Mouse (Mus musculus): ENCODE data around the gene Rps16.

The Rps16 gene

DNA sequence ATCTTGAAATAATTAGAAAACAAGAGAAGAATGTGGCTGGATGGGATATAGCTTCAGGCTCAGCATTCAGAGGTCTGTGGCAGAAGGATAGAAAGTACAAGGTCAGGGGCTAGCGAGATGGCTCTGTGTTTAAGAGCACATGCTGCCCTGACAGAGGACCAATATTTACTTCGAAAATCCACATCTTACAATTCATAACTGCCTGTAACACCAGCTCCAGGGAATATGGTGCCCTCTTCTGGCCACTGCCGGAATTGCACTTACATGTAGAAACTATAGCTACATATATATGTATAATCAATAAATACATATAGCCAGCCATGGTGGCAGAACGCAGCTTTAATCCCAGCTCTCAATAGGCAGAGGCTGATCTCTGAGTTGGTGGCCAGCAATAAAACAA lies 5.8 kb upstream of the Rps16 start:
- peak; percentile 52 to 83 for DNase-seq (ENCODE audit: inconsistent age in 2 of 2, low spot score in 1 of 2)

DNA sequence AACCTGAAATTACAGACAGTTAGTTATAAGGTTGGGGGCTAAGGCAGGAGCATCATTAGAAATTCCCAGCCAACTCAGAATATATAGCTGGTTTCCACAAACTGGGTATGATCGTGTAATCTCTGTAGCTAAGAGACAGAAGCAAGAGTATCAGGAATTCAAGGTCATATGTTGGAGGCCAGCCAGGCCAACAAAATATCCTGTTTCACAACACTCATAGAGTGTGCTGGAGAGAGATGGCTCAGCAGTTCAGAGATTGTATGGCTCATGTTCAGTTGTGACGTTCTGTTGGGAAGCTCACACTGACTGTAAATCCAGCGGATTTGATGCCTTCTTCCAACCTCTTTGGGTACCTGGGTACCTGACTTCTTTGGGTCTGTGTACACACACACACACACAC lies 2.7 kb upstream of the Rps16 start:
- peak; percentile 83 to 92 for DNase-seq (ENCODE audit: inconsistent age in 2 of 2, low spot score in 1 of 2)

DNA sequence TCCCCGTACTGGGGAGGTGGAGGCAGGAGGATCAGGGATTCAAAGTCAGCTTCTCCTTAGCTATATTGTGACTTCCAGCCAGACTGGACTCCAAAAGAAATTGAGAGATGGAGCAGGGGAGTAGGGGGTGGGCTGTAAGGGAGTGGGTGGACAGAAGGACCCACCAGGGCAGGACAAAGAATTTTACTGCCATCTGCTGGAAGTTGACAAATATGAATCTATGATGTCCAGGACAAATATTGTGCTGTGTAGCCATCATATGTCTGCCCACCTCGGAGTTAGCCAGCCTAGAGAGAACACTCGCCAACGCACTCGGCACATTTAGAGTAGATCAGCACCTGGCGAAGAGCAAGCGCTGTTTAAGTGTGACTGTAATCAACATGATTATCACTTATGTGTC lies 1.9 kb upstream of the Rps16 start:
- DNase-seq (ENCODE audit: inconsistent age in 2 of 2, low spot score in 1 of 2) = peak in 1 of 2 experiments; percentile 47

DNA sequence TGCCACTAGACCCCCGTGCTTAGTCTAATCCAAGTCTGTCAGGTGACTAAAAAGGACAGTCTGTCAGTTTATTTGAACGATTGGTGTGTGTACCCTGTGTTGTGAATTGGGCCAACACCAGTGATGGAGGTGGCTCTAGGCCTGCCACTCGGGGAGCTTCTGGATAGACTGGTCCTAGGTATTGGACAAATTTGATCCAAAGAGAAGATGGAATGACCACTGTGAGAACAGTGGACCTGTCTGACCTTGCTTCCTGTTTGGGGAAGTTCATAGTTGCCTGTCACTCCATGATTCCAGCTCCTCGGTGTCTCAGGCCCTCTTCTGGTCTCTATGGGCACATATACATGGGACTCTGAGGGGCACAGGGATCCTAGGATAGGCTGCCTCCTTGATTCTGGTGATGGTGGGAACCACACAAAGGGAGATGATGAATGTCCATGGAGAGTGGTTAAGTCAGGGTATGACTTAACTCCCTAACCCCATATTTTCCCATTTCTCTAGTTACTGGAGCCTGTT lies 1.3 kb downstream of the Rps16 start:
- DNase-seq (ENCODE audit: inconsistent age in 2 of 2, low spot score in 1 of 2) = no peak

DNA sequence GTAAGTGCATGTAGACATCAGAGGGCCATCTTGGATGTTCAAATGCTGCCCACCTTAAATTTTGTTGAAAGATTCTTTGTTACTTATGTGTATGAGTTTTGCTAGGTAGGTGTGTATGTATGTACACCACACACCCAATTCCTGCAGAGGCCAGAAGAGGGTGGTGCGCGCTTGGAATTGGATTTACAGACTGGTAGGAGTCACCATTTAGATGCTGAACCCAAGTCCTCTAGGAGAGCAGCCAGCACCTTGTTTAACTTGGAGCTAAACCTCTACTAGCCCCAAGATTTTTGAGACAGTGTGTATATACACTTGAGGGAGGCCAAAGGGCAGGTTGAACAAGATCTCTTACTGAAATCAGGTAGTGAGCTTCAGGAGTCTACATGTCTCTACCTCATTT lies 2.8 kb downstream of the Rps16 start:
- no peak for DNase-seq (ENCODE audit: inconsistent age in 2 of 2, low spot score in 1 of 2)

DNA sequence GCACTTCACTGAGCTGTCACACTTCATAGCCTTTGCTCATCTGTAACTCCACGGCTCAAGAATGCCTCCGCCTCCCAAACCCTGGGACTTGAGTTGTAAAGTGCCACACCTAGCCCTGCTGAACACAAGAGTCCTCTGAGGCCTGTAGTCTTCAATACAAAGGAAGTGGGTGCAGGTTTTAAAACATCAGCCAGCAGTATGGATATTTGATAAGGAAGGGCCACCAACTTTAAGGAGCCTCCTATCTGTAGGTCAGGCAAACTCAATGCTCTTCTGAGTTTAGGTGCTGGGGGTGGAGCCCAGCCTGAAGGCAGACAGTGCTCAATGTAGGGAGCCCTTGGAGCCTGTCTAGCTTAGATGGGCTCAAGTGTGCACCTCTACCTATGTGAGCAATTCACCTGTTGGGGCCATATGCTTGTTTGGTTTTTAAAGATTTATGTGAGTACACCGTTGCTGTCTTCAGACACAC lies 3.7 kb downstream of the Rps16 start:
- no peak for DNase-seq (ENCODE audit: inconsistent age in 2 of 2, low spot score in 1 of 2)

DNA sequence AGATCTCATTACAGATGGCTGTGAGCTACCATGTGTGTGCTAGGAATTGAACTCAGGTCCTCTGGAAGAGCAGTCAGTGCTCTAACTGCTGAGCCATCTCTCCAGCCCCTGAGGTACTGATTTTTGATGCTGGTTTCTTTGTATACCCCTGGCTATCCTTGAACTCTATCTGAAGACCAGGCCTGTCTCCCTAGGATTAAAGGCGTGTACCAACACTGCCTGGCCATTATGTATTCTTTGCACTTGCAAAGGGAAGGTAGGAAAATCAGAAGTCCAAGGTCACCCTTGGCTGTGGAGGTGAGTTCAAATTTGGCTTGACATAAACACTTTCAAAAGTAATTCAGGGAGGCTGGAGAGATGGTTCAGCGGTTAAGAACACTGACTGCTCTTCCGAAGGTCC lies 4.1 kb downstream of the Rps16 start:
- DNase-seq (ENCODE audit: inconsistent age in 2 of 2, low spot score in 1 of 2) = no peak

DNA sequence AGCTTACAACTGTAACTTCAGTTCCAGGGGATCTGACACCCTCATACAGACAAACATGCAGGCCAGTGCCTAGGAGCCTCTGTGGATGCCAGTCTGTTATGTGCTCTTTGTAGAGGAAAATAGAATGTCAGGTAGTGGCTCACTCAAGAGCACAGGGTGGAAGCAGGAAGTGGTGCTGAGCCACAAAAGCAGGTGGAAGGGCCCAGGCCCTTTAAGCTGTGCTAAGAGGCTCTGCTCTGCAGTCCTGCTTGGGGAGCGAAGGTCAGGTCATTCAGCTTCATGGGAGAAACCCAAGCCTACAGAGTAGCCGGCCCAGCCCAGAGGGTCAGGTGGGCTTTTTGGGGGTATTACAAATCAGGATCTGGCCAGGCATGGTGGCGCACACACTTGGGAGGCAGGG lies 4.8 kb downstream of the Rps16 start:
- DNase-seq (ENCODE audit: inconsistent age in 2 of 2, low spot score in 1 of 2) = no peak

DNA sequence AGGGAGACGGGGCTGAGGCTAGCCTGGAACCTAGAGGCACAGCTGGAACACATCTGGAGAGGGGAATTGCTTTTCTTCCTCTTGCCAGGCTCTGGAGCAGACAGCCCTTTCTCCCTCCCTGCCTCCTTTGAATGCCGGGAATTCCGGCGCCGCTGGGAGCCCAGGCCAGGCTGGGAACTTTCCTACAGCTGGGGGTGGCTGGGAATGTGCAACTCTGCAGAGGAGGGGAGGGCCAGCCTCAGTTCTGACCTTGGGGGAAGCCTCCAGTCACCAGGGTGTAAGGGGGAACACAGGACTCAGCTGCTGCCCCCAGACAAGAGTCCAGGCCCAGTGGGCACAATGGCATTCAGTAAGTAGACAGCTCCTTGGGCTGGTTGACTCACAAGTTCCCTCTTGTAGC lies 6.5 kb downstream of the Rps16 start:
- DNase-seq (ENCODE audit: inconsistent age in 2 of 2, low spot score in 1 of 2) = peak; percentile 52 to 64

DNA sequence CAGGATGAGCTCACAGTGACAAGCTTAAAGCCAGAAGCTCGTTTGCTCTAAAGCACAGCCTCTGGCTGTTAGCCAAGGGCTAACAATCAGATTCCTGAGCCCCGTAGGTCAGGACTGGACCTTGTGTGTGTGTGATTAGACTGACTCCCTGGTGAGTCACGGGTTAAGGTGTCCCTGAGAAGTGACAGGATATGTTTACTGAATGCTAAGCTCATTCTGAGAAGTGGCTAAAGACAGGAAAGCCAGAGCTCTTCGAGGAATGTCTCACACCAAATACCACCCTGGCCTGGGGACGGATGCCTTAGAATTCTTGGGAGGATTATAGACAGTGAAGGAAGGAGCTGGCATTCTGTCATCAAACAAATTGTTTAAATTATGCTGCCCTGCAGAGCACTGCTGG lies 7.5 kb downstream of the Rps16 start:
- peak; percentile 63 to 83 for DNase-seq (ENCODE audit: inconsistent age in 2 of 2, low spot score in 1 of 2)

DNA sequence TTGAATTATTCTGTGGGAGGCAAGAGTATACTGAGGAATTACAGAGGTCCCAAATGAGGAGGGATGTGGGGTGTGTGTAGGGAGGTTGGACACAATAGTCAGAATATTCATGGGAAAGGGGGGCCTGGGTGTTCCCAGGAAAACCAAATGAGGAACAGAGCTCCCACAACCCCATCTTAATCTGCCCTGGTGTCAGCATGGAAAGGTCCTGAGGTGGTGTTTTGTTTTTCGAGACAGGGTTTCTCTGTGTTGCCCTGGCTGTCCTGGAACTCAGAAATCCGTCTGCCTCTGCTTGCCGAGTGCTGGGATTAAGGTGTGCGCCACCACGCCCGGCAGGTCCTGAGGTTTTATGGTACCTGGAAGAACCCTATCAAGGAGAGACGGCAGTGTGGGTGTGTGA lies 8.0 kb downstream of the Rps16 start:
- DNase-seq (ENCODE audit: inconsistent age in 2 of 2, low spot score in 1 of 2) = no peak

DNA sequence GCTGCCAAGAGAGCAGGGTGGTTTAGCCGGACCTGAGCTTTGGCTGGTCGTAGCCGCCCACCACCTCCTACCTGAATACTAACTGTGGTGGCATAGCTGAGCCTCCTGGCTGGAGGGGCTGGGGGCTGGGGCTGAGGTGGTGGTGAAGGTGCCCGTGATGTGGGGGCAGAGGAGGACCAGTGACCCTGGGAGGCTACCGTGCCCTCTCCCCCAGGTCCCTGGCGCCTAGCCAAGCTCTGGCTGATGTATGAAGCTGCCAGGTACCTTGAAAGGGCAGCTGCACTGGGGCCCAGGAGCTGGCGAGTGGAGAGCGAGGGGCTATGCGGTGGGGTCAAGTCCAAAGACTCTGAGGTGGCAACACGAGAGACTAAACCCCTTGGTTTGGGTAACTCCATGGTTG lies 9.4 kb downstream of the Rps16 start:
- DNase-seq (ENCODE audit: inconsistent age in 2 of 2, low spot score in 1 of 2) = no peak

DNA sequence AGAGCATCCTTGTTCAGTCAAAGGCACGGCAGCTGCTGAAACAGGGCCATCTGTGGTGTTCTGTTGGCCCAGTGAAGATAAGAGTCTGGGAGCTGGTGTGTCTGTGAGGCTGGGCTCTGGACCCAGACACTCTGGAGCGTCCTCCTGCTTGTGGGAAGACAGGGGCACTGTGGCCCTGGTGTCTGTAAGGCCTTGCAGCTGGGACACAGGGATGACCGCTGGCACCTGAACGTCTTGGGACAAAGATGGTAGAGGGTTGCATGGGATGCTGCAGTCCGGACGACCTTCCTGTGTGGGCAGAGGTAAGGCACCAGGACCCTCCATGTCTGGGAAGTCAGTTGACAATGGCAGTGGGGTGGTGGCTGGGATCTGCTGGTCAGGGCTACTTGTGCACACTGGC lies 9.8 kb downstream of the Rps16 start:
- no peak for DNase-seq (ENCODE audit: inconsistent age in 2 of 2, low spot score in 1 of 2)

DNA sequence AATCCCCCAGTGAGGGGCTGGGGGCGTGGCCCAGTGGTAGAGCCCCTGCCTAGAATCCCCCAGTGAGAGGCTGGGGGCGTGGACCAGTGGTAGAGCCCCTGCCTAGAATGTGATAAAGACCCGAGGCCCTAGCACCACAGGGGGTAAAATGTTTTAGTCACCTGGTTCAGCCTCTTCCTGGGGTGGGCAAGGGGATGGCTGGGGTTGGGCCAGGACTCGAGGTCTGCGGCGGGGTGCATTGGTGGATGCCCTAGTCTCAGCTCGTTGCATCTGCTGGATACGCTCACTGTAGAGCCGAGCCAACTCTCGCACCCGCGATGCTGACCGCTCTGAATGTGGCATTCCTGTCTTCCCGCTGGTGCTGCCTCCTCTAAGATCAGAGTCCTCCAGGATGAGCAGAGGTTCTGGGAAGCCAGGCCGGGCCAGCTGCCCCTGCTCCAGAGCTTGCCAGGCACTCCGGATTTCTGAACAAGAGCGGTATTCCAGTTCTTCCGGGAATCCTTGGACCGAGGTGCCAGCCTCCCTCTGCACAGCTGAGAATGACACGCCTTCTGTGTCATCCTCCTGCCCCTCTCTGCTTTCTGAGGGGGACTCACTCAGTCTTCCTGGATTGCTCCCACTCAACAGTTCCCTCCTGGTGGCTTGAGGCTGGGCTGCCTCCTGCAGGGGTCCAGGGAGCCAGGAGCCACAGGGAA lies 11.3 kb downstream of the Rps16 start:
- DNase-seq (ENCODE audit: inconsistent age in 2 of 2, low spot score in 1 of 2) = no peak

DNA sequence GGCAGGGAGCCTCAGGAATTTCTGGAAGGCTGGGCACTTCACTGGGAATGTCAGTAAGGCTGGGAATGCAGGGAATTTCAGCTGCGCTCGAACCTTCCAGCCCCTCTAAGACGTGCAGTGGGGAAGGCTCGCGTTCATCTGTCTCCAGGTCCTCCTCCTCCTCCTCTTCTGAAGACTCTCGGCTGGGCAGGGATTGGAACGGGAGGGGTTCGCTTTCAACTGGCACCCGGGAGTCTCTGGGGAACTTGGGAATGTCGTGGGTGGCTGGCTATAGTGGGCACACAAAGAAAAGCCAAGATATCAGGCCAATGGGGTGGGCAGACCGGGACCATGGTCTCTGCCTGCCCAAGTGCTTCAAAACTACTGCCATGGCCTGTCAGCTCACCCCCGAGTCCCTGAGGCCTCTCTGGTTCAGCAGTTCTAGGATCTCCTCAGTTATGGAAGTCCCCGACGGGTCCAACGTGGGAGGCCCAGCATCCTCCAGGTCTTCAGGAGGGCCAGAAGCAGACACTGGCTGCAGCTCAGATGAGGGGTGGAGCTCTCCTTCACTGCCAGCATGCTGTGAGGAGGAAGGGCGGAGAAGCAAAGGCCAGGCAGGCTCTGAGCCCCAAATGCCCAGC lies 12.1 kb downstream of the Rps16 start:
- no peak for DNase-seq (ENCODE audit: inconsistent age in 2 of 2, low spot score in 1 of 2)

DNA sequence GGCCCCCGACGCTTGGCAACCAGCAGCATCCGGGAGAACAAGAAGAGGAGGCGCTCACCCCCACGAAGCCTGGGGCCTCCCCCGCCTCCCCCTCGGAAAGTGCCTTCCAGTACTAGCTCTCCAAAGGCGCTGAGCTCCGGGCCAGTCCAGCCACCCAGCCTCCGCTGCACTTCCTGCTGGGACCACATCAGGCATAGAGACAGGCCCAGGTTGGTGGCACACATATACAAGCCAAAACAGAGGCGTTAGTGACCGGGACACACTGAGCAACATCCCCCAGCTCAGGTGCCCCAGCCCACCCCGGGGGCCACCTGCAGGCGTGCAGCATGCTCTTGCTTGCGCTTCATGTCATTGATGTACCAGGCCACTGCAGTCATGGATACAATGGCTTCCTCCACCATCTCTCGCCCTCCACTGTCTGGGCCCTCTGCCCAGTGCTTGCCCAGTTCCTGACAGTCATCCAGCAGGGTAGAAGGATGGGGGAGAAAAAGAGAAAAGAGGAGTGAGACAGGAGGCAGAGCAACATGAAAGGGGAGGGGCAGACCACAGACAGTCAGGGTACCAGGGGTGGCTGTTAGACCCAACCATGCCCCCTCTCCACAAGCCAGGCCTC lies 17.3 kb downstream of the Rps16 start:
- DNase-seq (ENCODE audit: inconsistent age in 2 of 2, low spot score in 1 of 2) = no peak

DNA sequence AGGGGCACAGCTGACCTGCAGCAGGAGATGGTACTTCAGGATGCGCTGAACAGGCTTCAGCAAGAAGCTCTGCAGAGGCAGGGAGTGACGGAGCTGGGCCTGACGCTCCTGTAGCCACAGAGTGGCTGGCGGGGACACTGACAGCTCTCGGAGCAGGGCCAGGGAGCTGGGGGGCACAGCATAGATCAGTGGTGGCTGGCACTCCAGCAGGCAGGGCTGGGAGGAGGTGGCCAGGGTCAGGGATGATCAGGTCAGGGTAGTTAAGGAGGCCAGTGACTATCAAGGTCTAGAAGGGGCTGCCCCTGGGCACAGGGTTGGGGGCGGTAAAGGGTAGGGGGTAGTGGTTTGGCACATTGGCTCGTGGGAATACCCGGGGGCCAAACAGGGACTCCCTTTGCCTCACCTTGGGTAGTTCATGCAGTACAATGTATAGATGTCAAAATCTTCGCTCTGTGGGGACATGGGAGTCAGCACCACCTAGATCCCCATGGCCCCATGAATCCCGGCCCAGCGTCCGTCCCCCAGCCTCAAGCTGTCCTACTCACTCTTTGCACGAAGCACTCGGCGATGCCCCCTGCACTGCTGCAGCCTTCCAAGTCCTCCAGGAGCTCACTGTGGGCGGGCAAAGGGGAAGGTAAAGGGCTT lies 17.9 kb downstream of the Rps16 start:
- no peak for DNase-seq (ENCODE audit: inconsistent age in 2 of 2, low spot score in 1 of 2)

DNA sequence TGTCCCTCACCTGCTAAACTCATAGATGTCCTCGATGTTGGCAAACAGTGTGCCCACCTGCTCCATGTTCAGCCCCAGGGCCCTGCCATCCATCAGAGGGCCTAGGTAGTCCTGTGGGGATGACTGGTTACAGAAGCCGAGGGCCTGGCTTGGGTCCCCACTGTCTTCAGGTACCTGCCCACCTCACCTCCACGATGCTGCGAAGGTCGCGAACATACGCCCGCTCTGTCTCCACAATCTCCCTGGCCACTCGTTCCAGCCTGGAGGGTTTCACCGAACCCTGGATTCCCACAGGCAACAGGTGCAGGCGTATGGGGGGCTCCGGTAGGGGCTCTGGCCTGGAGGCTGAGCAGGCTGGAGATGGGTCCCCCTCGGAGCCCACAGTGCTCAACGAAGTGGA lies 19.6 kb downstream of the Rps16 start:
- DNase-seq (ENCODE audit: inconsistent age in 2 of 2, low spot score in 1 of 2) = no peak

DNA sequence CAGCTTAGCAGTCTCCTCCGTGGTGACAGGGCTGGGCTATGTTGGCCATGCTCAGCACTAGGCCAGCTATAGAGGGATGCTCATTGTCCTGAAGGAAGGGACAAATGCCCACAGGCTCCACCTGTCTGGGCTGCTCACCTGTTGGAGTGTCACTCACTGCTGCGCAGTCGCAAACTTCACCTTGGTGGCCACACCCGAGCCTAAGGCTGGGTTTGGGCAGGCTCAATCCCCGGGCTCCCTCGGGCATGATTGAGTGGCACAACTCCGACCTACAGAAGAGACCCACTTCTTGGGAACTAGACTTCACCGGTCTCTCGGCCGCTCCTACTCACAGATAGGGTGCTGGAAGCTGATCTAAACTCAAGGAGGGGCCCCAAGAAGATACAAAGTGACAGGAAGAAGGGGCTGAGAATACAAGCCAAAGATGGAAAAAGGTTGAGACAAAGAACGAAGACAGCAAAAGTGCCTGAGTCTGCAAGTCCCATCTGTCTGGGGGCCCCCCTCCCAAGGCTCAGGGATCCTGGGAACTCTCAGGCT lies 20.6 kb downstream of the Rps16 start:
- peak in 1 of 2 experiments; percentile 82 for DNase-seq (ENCODE audit: inconsistent age in 2 of 2, low spot score in 1 of 2)

DNA sequence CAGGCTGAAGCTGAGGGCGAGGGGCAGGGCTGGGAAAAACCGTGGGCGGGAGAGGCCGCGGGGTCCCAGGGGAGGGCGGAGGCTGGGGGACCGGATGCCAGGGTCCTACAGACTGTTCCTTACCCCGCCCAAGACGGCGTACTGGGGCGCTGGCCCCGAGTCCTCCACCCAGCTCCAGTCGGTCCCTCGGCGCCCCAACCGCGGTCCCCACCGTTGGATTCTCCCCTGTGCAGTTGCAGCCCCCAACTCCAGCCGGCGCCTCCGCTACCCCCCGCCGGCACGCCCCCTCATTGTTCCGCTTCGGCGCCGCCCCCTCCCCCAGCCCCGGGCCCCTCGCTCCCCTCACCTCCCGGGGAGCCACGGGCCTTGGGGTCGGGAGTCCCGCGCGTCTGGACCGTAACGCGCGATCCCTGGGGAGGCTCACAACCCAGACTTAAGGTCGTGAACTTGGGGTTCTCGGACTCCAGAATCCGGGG lies 21.1 kb downstream of the Rps16 start:
- peak in 1 of 2 experiments; percentile 67 for DNase-seq (ENCODE audit: inconsistent age in 2 of 2, low spot score in 1 of 2)
